Mouse (Mus musculus): ENCODE measurements at regions not wholly inside any gene's neighbourhood (a gene's known extent, or its start where the extent isn't known, plus 50 kb on each side); places are given as distances from the start of the nearest gene placed in this dataset.

DNA sequence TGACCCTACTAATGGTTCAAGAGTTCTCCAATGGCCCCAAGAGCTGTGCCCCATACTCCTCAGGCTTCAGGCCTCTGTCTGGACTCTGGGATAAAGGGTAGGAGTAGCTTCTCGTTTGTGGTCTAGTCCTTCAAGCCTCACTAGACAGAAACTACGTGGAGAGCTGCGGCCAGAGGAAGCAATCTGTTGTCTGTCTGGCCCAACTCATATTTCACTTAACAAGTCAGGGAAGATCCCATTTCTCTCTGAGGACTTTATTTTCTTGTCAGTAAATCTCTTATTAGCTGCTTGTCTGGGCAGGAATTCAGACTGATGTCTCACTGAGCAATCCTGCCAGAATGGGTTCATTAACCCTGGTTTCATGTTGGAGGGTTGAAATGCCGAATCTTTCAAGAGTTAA lies 364.0 kb downstream of the Adra2a start:
- no peak for DNase-seq
- intact Hi-C loops (cut with DNase I; ENCODE audit: low total_unique reads) = no loop called here

DNA sequence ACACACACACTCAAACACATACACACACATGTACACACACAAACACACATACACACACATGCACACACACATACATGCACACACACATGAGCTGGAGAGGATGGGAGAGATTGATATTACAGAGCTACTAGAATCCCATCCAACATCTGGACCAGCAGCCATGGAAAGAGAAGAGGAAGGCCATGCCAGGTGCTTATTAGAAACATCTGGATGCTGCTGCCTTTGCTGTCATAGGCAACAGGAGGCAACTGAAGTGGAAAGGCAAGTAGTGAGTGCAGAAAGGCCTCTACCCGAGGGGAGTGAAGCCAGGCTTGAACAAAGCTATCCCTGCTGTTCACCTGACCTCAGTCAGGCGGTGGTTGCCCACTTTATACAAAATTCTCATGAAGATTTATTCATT lies 385.1 kb downstream of the Adra2a start:
- intact Hi-C loops (cut with DNase I; ENCODE audit: low total_unique reads) = no loop called here
- DNase-seq = no peak

DNA sequence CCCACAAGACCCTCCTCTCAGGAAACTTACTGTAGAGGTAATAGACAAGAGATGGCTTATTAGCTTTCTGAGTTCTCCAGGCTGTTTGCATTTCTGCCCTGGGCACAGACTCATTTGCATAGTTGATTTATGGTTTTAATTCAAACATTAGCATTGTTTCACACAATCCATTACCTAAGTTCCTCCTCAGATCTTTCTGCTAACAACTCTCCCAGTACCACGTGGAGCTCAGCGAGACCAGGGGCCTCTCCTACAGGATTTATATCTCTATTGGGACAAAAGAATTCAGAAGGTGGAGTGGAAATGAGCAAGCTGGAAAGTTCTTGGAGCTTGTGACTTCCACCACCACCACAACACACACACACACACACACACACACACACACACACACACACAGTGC lies 396.8 kb downstream of the Adra2a start:
- DNase-seq = no peak
- intact Hi-C loops (cut with DNase I; ENCODE audit: low total_unique reads) = no loop called here

DNA sequence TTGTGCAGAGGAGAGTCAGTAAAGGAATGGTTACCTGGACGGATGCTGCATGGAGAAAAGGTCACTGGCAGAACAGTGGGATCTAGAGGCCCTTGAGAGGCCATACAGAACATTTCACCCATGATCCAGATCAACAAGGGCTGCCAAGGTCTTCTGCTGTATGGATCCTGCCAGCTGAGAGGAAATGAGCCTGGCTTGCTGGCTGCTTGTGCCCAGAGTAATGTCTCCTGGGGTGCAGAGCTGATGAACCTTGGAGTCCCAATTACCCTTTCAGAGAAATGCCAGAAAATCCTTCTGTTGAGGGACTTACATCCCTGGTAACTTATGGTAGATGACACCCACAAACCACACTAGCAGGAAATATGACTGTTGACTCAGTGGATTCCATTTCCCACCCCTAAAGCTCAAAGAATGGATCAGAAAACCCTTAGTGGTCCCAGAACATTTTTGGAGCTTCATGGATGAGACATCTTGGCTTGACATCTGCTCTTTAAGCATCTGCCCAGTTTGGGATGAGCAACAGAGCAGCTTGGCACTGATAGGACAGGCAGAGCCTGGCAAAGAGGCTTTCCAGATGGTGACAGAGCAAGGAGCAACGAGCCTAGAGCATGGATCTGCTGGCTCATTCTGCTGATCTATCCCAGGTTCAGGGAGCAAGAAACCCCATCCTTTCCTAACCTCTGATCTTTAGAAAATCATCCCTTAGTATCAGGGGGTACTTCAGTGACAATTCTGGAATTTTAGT lies 416.6 kb downstream of the Adra2a start:
- intact Hi-C loops (cut with DNase I; ENCODE audit: low total_unique reads) = no loop called here

DNA sequence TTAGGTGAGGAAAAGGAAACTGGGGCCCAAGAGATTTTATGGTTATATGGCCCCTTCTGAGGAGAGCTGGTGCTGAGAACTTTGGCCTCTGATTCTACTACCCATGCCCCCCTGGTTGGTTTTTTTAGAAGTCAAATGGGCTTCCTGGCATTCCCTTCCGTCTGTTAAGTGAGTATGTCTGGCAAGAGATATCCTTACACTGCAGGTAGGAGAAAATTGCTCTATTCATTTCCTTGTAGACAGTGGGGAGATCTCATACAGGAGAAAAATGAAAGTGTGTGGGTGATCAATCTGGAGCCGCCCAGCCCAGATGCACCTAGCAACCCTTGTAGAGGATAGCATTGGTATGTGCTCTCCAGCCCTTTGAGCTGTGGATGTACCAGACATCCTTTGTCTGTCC lies 418.5 kb downstream of the Adra2a start:
- no peak for DNase-seq

More for the DNA sequence above, 416.6 kb downstream of the Adra2a start:
- DNase-seq = no peak

DNA sequence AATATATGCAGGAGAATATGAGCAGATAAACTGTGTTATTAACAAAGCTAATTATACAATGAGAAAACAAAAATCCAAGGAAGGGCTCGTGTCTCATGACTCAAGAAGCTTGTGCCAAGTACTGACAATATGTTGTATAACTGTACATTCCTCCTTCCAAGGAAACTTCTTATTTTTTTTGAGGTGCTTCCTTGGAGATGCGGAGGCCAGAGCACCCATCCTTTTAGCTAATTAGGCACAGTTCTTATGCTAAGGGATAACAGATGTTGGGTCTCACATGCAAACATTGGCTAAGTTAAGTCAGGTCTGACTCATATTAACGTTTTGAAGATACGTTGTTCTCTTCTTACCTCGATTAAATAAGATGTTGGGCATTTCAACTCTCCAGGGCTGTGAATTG lies 426.1 kb downstream of the Adra2a start:
- intact Hi-C loops (cut with DNase I; ENCODE audit: low total_unique reads) = no loop called here
- DNase-seq = no peak

More for the DNA sequence above, 418.5 kb downstream of the Adra2a start:
- intact Hi-C loops (cut with DNase I; ENCODE audit: low total_unique reads) = no loop called here

DNA sequence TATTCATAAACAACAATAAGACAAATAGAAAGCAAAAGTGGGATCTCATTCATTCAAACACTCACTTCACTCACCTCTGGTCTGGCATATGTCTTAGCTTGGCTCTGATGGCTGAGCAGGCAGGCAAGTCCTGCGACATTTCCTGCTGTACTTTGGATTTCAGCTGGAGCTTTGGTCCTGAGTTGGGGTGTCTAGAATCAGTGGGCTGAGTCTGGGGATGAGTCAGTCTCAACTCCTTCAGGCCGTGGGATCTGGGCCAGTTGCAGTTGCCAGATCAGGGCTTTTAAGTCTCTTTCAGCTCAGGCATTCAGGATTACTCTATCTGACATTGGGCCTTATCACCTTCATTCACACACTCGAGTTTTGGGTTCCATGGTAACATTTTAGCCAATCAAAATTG lies 454.1 kb downstream of the Adra2a start:
- intact Hi-C loops (cut with DNase I; ENCODE audit: low total_unique reads) = no loop called here
- no peak for DNase-seq

DNA sequence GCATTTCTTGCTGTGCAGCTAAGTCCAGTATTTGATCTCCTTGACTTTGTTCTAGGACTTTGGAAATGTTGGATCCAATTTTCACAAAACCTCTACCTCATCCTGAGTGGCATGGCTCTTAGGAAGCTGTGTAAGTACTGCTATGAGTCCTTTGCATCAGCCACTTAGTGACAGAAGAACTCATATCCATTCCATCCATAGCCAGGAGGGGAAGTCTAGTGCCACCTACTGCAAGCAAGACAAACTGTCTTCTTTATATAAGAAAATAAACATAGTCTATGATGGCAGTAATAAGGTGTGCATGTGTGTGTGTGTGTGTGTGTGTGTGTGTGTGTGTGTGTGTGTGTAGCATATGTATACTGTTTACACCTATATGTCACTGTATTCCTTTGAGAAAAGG lies 489.9 kb downstream of the Adra2a start:
- intact Hi-C loops (cut with DNase I; ENCODE audit: low total_unique reads) = loop anchor here (10.0 kb wide), 1 partner anchor 489 kb away; the partner anchor contains the start of gene Adra2a
- no peak for DNase-seq

DNA sequence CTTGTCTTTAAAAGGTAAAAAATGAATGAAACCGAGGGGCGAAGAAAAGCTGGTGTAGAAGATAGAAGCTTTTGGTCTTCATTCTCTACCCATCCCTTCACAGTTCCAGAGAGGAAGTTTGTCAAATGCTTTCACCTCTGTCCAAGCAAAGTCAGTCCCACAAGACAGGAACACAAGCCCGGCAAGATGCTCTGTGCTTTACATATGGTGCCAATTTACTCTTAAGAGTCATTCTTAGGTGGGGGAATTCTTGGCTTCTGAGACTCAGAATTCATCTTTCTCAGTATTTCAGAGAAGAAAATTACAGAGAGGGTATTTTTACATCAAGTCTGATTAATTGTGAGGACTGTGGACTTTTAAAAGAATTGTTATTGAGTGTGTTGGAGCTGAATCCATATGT lies 511.4 kb downstream of the Adra2a start:
- intact Hi-C loops (cut with DNase I; ENCODE audit: low total_unique reads) = no loop called here
- DNase-seq = no peak

DNA sequence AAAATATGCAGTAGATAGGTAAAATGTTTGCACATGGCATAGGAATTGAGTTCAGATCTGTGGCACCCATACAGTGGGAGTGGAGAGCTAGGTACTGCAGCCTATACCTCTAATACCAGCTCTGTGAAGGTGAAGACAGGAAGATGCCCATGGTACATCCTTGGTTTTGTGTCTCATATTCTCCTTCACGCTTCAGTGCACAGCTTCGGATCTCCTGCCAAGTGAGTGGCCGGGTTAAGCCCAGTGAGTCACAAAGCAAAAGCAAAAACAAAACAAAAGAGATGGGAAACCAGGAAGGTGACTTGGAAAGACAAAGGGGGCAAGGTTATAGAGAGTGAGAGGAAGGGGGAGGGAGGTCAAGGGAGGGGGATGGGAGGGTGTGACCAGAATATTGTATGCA lies 514.0 kb downstream of the Adra2a start:
- no peak for DNase-seq

DNA sequence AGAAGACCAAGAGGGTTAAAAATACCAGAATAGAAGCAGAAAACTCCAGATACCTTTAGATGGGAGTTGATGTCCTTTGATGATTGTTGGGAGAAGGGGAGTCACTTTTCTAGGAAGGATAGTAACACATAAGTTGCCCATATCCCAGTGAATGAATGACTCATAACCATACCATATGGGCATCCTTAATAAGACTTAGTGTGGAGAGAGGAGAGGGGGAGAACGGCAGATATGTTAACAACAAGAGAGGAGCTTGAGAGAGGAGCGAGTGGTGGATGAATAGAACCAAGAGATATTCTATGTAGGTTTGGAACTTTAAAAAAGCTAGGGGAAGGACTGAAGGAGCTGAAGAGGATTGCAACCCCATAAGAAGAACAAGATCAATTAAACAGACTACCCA lies 539.6 kb downstream of the Adra2a start:
- intact Hi-C loops (cut with DNase I; ENCODE audit: low total_unique reads) = no loop called here
- no peak for DNase-seq

More for the DNA sequence above, 514.0 kb downstream of the Adra2a start:
- intact Hi-C loops (cut with DNase I; ENCODE audit: low total_unique reads) = no loop called here

DNA sequence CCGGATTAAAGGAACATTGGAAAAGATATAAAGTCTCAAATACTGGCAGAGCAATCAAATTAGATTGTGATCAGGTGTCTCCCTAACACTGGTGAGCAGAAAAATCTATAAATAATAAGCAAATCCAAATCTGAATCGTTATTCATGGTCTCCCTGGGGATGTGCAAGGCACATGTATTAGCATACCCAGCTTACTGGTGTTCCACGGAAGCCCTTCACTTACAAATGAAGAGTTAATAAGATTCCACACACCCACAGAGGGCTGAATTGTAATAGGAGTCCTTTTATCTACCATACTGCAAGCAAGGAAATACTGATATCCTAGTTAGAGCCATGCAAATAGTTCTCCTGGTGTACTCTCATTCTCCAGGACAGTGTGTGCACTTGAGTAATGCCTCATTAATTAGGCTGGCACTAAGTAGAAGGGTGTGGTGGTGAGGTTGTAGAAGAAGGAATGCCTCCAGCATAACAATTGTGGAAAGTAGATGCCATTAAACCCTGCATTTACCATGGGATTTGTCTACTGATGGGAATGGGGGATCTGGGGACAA lies 540.8 kb downstream of the Adra2a start:
- intact Hi-C loops (cut with DNase I; ENCODE audit: low total_unique reads) = no loop called here
- DNase-seq = no peak

DNA sequence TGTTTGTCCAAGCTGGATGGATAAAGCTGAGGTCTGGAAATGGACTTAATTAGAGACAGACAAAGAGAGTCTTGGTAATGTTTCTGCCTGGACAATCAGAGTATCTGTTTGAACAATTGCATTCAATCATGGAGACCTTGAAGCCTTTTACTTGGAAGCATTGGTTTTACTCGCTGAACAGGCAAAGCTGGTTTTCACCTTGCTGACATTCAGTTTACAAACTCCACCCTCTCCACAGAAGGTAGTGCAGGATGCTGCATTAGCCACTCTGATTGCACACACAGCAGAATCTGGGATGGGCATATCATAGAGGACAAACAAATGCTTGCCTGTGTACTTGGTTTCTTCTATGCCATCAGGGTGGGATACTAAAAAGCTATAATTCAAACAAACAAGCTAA lies 541.4 kb downstream of the Adra2a start:
- intact Hi-C loops (cut with DNase I; ENCODE audit: low total_unique reads) = no loop called here
- DNase-seq = no peak

DNA sequence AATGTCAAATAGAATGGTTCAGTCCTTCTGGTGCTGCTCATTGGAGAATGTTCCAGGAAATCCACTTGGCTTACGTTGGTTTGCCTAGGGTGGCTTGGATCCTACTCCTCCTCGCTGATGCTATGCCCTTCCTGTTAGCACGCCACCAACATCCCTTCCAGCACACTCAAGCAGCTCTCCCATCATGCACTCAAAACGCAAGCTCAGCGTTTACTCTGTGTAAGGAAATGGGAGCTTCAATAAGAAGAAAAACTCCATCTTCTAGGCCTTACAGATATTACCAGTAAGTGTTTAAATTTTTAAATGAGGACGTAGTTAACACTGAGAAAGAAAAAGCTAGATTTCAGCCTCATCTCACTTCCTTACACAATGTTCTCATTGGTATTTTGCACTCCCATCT lies 523.7 kb downstream of the Gpam start:
- intact Hi-C loops (cut with DNase I; ENCODE audit: low total_unique reads) = no loop called here

DNA sequence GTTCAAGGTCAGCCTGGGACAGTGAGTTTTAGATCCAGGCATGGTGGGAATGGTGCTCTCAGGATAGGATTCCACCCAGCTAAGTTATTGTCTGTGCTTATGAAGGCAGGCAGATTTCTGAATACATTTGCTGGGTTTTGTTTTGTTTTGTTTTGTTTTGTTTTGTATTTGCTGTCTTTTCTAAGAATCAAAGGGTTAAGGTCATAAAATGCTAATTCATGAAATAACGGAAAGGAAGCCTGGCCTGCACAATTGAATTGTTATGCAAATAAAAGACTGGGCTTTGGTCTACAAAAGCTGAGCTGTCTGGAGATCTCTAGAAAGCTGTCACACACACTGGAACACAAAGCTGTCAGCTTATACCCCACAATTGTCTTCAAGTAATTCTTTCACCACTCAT lies 521.7 kb downstream of the Gpam start:
- intact Hi-C loops (cut with DNase I; ENCODE audit: low total_unique reads) = no loop called here
- no peak for DNase-seq

More for the DNA sequence above, 523.7 kb downstream of the Gpam start:
- no peak for DNase-seq

DNA sequence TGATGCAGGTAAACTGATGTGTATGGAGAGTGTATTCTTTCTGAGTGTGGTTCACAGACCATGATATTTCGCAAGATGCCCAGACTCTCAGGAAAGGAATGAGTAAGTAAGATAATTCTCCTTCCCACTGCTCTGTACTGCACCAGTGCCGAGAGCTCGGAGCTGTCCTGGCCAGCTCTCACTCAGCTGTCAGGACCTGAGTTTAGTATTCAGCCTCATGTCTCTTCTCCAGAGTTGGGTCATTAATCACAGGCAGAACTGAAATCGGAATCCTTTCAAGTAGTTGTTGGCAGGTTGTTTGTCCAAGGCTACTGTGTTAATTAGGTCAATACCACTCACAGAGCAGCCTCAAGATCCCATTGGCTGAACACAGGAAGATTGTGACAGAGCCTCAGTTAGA lies 510.1 kb downstream of the Gpam start:
- DNase-seq = no peak
- intact Hi-C loops (cut with DNase I; ENCODE audit: low total_unique reads) = no loop called here
